Mouse (Mus musculus): Measurements from ENCODE around the gene Ppp1r12b. TPM values are rescaled to one million over a fixed set of nuclear protein-coding genes. Genes with fewer than 3 reads are reported as not detected.

Gene Ppp1r12b
- total RNA-seq, 1 experiment, result 5.4 TPM

GRCm38 (mm10) chr1:134932431-134932830 lies 23.3 kb downstream of the Ppp1r12b start:
- H3K9me3 ChIP-seq (ENCODE audit: control insufficient read depth, insufficient read depth, low read depth, low read length), result no peaks in the 10 kb centered on the region
- H3K27ac ChIP-seq (ENCODE audit: insufficient read depth, low read depth, low read length, poor library complexity, severe bottlenecking), result no peak overlapping the region
- no peak overlapping the region for H3K9ac ChIP-seq (ENCODE audit: insufficient read depth, low read depth, low read length, poor library complexity, severe bottlenecking)
- TF ChIP-seq ZC3H11A (IDR thresholded peaks at IDR 0.05; ENCODE audit: borderline replicate concordance, low read depth, low read length) (no peak), HCFC1 (IDR thresholded peaks at IDR 0.05; ENCODE audit: borderline replicate concordance, insufficient read depth, low read length) (no peak), ZNF384 (IDR thresholded peaks at IDR 0.05; ENCODE audit: low read depth, low read length) (no peak), CHD2 (IDR thresholded peaks at IDR 0.05; ENCODE audit: low read depth, low read length) (no peak), MAFK (IDR thresholded peaks at IDR 0.05; ENCODE audit: insufficient read depth, low read depth, low read length) (no peak)
- H3K4me1 ChIP-seq (ENCODE audit: control insufficient read depth in 2 of 2, insufficient read depth in 2 of 2, low read length in 2 of 2, poor library complexity in 1 of 2), result no peaks in the 10 kb centered on the region
- in situ Hi-C loops (cut with MboI; ENCODE audit: low sequenced_read_pairs in 2 of 2, unreplicated experiment in 2 of 2), result no loop called here
- H3K4me3 ChIP-seq (ENCODE audit: insufficient read depth in 1 of 2, low read depth in 1 of 2, low read length in 2 of 2, poor library complexity in 1 of 2, severe bottlenecking in 1 of 2), result no peak overlapping the region
- no peak for DNase-seq (ENCODE audit: low read depth, low spot score)
- H3K36me3 ChIP-seq (ENCODE audit: control insufficient read depth, insufficient read depth, low read length, poor library complexity, severe bottlenecking), result no peaks in the 10 kb centered on the region

DNA sequence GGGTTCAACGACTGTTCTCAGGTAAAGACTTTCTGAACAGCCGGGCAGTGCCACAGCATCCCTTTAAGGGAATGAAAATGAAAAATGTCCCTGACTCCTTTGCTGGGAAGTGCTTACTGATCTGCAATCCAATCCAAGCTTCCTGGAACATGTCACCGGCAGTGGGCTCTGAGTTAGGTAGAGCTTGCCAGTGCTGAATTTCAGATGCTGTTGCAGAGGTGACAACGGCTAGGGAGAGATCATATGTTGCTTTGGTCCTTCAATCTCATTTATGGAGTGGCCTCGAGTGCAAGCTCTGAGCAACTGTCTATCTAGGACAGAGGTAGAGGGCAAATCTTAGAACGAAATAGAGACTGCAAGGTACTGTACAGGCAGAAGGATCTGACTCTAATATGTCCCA lies 36.7 kb downstream of the Ppp1r12b start:
- no peak for DNase-seq (ENCODE audit: low read depth, low spot score)
- TF ChIP-seq HCFC1 (IDR thresholded peaks at IDR 0.05; ENCODE audit: borderline replicate concordance, insufficient read depth, low read length), result no peak
- TF ChIP-seq MAFK (IDR thresholded peaks at IDR 0.05; ENCODE audit: insufficient read depth, low read depth, low read length), result no peak
- TF ChIP-seq CHD2 (IDR thresholded peaks at IDR 0.05; ENCODE audit: low read depth, low read length), result no peak
- TF ChIP-seq ZC3H11A (IDR thresholded peaks at IDR 0.05; ENCODE audit: borderline replicate concordance, low read depth, low read length), result no peak
- TF ChIP-seq ZNF384 (IDR thresholded peaks at IDR 0.05; ENCODE audit: low read depth, low read length), result no peak
- Histone ChIP-seq H3K4me3 (ENCODE audit: insufficient read depth in 1 of 2, low read depth in 1 of 2, low read length in 2 of 2, poor library complexity in 1 of 2, severe bottlenecking in 1 of 2) (no peak overlapping the region), H3K9ac (ENCODE audit: insufficient read depth, low read depth, low read length, poor library complexity, severe bottlenecking) (no peak overlapping the region), H3K9me3 (ENCODE audit: control insufficient read depth, insufficient read depth, low read depth, low read length) (no peaks in the 10 kb centered on the region), H3K4me1 (ENCODE audit: control insufficient read depth in 2 of 2, insufficient read depth in 2 of 2, low read length in 2 of 2, poor library complexity in 1 of 2) (no peaks in the 10 kb centered on the region), H3K36me3 (ENCODE audit: control insufficient read depth, insufficient read depth, low read length, poor library complexity, severe bottlenecking) (no peaks in the 10 kb centered on the region), H3K27ac (ENCODE audit: insufficient read depth, low read depth, low read length, poor library complexity, severe bottlenecking) (no peak overlapping the region)
- in situ Hi-C loops (cut with MboI; ENCODE audit: low sequenced_read_pairs in 2 of 2, unreplicated experiment in 2 of 2), result no loop called here

- TF ChIP-seq ZNF384 (IDR thresholded peaks at IDR 0.05; ENCODE audit: low read depth, low read length) (no peak), ZC3H11A (IDR thresholded peaks at IDR 0.05; ENCODE audit: borderline replicate concordance, low read depth, low read length) (no peak), HCFC1 (IDR thresholded peaks at IDR 0.05; ENCODE audit: borderline replicate concordance, insufficient read depth, low read length) (no peak), CHD2 (IDR thresholded peaks at IDR 0.05; ENCODE audit: low read depth, low read length) (no peak), MAFK (IDR thresholded peaks at IDR 0.05; ENCODE audit: insufficient read depth, low read depth, low read length) (no peak)
- in situ Hi-C loops (cut with MboI; ENCODE audit: low sequenced_read_pairs in 2 of 2, unreplicated experiment in 2 of 2), result no loop called here
- no peak for DNase-seq (ENCODE audit: low read depth, low spot score)
- Histone ChIP-seq H3K9ac (ENCODE audit: insufficient read depth, low read depth, low read length, poor library complexity, severe bottlenecking) (no peak overlapping the region), H3K9me3 (ENCODE audit: control insufficient read depth, insufficient read depth, low read depth, low read length) (no peaks in the 10 kb centered on the region), H3K27ac (ENCODE audit: insufficient read depth, low read depth, low read length, poor library complexity, severe bottlenecking) (no peak overlapping the region), H3K4me1 (ENCODE audit: control insufficient read depth in 2 of 2, insufficient read depth in 2 of 2, low read length in 2 of 2, poor library complexity in 1 of 2) (no peaks in the 10 kb centered on the region), H3K4me3 (ENCODE audit: insufficient read depth in 1 of 2, low read depth in 1 of 2, low read length in 2 of 2, poor library complexity in 1 of 2, severe bottlenecking in 1 of 2) (no peak overlapping the region), H3K36me3 (ENCODE audit: control insufficient read depth, insufficient read depth, low read length, poor library complexity, severe bottlenecking) (no peaks in the 10 kb centered on the region)
Observed at GRCm38 (mm10) chr1:134915421-134915820, 40.3 kb downstream of the Ppp1r12b start.

DNA sequence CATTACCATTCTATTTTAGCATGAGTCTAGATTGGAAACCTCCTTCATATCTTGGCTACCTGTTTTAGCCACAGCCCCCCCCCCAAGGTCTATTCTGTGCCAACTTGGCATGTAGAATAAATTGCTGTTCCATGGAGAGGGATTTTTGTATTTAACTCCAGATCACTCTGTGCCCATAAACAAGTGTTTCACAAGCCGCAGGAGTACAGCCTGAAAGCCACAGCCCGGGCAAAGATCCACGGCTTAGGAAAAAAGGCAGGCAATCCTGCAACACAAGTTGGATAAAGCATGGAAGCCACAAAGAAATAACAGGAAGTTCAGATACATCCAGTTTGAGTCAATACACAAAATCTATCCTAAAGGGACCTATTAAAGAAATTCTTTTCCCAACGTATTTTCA lies 42.2 kb downstream of the Ppp1r12b start:
- no peak overlapping the region for H3K27ac ChIP-seq (ENCODE audit: insufficient read depth, low read depth, low read length, poor library complexity, severe bottlenecking)
- H3K9me3 ChIP-seq (ENCODE audit: control insufficient read depth, insufficient read depth, low read depth, low read length), result no peaks in the 10 kb centered on the region
- H3K9ac ChIP-seq (ENCODE audit: insufficient read depth, low read depth, low read length, poor library complexity, severe bottlenecking), result no peak overlapping the region
- no peak for TF ChIP-seq MAFK (IDR thresholded peaks at IDR 0.05; ENCODE audit: insufficient read depth, low read depth, low read length)
- no peak for TF ChIP-seq HCFC1 (IDR thresholded peaks at IDR 0.05; ENCODE audit: borderline replicate concordance, insufficient read depth, low read length)
- TF ChIP-seq CHD2 (IDR thresholded peaks at IDR 0.05; ENCODE audit: low read depth, low read length), result no peak
- no peak for TF ChIP-seq ZC3H11A (IDR thresholded peaks at IDR 0.05; ENCODE audit: borderline replicate concordance, low read depth, low read length)
- no peak for TF ChIP-seq ZNF384 (IDR thresholded peaks at IDR 0.05; ENCODE audit: low read depth, low read length)
- H3K4me1 ChIP-seq (ENCODE audit: control insufficient read depth in 2 of 2, insufficient read depth in 2 of 2, low read length in 2 of 2, poor library complexity in 1 of 2), result no peaks in the 10 kb centered on the region
- in situ Hi-C loops (cut with MboI; ENCODE audit: low sequenced_read_pairs in 2 of 2, unreplicated experiment in 2 of 2), result no loop called here
- no peak overlapping the region for H3K4me3 ChIP-seq (ENCODE audit: insufficient read depth in 1 of 2, low read depth in 1 of 2, low read length in 2 of 2, poor library complexity in 1 of 2, severe bottlenecking in 1 of 2)
- no peaks in the 10 kb centered on the region for H3K36me3 ChIP-seq (ENCODE audit: control insufficient read depth, insufficient read depth, low read length, poor library complexity, severe bottlenecking)
- no peak for DNase-seq (ENCODE audit: low read depth, low spot score)

DNA sequence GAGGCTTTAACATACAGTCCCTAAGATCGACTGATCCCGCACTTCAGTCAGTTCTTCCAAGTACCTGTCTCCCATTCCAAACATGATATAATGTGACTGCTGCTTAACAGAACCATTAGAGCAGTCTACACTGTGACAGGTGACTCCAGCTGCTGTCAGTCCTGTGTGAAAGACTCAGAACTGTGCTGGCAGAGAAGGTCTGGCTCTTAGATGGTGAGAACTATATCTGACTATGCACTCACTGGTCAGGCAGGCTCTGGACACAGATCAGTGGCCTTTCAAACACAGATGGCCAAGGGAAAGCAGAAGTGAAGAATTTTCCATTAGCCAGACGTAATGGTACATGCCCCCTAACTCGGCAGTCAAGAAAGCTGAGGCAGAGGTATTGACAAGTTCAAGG lies 43.9 kb downstream of the Ppp1r12b start:
- in situ Hi-C loops (cut with MboI; ENCODE audit: low sequenced_read_pairs in 2 of 2, unreplicated experiment in 2 of 2), result no loop called here
- no peak for TF ChIP-seq ZNF384 (IDR thresholded peaks at IDR 0.05; ENCODE audit: low read depth, low read length)
- TF ChIP-seq HCFC1 (IDR thresholded peaks at IDR 0.05; ENCODE audit: borderline replicate concordance, insufficient read depth, low read length), result no peak
- TF ChIP-seq CHD2 (IDR thresholded peaks at IDR 0.05; ENCODE audit: low read depth, low read length), result no peak
- no peak for TF ChIP-seq ZC3H11A (IDR thresholded peaks at IDR 0.05; ENCODE audit: borderline replicate concordance, low read depth, low read length)
- TF ChIP-seq MAFK (IDR thresholded peaks at IDR 0.05; ENCODE audit: insufficient read depth, low read depth, low read length), result no peak
- H3K4me1 ChIP-seq (ENCODE audit: control insufficient read depth in 2 of 2, insufficient read depth in 2 of 2, low read length in 2 of 2, poor library complexity in 1 of 2), result no peaks in the 10 kb centered on the region

More for the DNA sequence above, 43.9 kb downstream of the Ppp1r12b start:
- H3K9me3 ChIP-seq (ENCODE audit: control insufficient read depth, insufficient read depth, low read depth, low read length), result no peaks in the 10 kb centered on the region
- no peak overlapping the region for H3K27ac ChIP-seq (ENCODE audit: insufficient read depth, low read depth, low read length, poor library complexity, severe bottlenecking)
- no peaks in the 10 kb centered on the region for H3K36me3 ChIP-seq (ENCODE audit: control insufficient read depth, insufficient read depth, low read length, poor library complexity, severe bottlenecking)
- no peak overlapping the region for H3K9ac ChIP-seq (ENCODE audit: insufficient read depth, low read depth, low read length, poor library complexity, severe bottlenecking)
- DNase-seq (ENCODE audit: low read depth, low spot score), result no peak
- H3K4me3 ChIP-seq (ENCODE audit: insufficient read depth in 1 of 2, low read depth in 1 of 2, low read length in 2 of 2, poor library complexity in 1 of 2, severe bottlenecking in 1 of 2), result no peak overlapping the region

Measured in ES-E14 (cell line).